Mouse (Mus musculus): Measurements from ENCODE around the gene 4933411K16Rik.

The 4933411K16Rik gene

DNA sequence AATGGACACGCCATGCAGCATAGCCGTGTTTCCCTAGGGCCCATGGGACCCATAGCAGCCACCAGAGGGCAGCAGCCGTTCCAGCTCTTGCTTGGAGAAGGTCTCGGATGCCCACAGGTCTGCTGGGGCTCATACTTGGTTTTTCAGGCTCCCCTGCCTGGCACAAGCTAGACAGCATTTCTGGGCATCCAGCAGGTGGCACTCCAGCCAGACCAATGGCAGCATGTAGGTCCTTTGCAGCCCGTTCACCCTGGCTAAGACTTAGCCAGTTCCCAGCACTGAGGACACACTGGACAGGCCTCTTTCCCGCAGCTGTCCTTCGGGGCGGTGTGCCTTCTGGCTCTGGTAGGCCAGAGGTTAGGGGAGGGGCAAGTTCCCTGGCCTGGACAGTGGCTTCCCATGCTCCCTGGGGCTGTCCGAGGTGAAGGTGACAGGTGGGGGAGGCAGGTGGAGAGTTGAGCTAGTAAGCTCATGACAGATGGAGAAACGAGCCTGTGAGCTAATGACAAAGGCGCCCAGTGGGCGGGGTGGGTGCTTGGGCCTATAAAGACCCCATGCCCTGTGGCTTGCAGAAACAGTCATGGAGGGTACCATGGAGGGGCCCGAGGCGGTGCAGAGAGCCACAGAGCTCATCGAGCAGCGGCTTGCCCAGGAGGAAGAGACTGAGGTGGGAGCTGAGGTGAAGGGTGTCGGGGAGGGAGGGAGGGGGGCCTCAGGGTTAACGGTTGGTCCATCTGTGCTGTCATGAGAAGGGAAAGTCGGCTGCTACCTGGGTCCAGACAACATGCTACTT lies 16.4 kb upstream of the 4933411K16Rik start, which contains the start of gene Ankrd2:
Gene Ankrd2, plus strand, starts transcription at position 545 of the 793 bp plus-strand sequence.
- peak; percentile 87 for DNase-seq (ENCODE audit: low spot score)

DNA sequence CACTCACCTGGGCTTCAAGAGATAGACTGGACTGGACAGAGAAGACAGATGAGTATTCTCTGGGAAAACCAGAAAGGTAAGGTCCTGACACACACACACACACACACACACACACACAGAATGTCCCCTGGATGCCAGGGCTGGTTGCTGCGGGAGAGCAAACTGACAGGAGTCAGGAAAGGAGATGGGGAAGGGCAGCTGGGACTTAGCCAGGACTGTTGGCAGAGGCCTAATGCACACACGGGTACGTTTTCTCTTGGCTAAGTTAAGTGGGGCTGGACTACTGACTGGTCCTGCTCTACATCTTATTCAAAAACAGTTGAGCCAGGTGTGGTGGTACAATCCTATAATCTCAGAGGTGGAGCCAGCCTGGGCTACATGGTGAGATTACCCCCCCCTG lies 15.7 kb upstream of the 4933411K16Rik start:
- DNase-seq (ENCODE audit: low spot score), result no peak

DNA sequence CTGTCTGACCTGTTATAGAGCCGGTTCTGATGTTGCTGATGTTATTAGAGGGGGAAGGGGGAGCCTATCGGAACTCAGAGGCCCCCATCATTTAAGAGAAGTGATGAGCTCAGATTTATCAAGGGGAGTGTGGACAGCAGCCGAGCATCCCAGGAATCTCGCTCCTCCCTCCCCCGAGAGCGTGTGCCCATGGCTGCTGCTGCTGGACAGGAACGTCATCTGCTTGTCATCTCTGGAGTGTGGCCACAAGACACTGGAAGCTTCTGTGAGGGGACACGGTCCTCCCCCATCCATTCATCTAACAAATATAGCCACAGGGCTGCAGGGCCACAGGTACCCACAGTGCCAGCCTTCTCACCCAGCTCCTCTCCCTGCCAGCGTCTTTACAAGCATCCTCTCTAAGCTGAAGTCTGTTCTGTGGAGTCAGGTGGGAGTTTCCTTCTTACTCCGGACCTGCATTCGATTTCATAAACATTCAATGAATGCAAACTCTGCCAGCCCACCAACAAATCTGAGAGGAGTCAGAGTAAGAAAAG lies 14.8 kb upstream of the 4933411K16Rik start:
- no peak for DNase-seq (ENCODE audit: low spot score)

DNA sequence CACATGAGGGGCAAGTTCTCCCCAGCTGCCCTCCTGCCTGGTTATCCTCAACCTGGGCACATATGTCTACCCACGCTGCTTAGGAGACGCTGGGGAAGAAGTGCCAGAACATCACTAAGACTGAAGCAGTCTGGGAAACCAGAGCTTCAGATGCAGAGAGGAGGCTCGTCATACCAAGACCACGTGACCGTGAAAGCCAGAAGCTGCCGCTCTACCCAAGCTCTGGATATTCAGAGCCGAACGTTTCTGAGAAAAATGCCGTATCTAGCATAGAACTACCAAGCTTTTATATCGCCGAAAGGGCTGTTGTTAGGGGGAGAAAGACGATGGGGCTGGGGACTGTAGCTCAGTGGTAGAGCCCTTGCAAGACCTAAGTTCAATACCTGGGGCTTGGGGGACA lies 13.7 kb upstream of the 4933411K16Rik start:
- no peak for DNase-seq (ENCODE audit: low spot score)

DNA sequence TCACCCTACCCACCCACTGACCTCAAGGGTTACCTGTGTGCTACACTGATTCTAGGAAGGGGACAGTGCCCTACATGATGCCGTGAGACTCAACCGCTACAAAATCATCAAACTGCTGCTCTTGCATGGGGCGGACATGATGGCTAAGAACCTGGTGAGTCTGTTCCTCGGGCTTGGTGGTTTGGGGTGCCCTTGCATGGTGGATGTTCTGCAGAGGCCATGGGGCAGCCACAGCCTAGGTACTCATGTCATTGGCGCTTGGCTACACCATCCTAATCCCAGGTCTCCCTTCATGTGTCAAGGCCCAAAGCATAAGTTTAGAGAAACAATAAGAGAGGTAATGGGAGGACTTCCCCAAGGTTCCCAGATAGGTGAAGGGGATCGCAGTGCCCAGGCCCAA lies 8.1 kb upstream of the 4933411K16Rik start:
- DNase-seq (ENCODE audit: low spot score), result no peak

DNA sequence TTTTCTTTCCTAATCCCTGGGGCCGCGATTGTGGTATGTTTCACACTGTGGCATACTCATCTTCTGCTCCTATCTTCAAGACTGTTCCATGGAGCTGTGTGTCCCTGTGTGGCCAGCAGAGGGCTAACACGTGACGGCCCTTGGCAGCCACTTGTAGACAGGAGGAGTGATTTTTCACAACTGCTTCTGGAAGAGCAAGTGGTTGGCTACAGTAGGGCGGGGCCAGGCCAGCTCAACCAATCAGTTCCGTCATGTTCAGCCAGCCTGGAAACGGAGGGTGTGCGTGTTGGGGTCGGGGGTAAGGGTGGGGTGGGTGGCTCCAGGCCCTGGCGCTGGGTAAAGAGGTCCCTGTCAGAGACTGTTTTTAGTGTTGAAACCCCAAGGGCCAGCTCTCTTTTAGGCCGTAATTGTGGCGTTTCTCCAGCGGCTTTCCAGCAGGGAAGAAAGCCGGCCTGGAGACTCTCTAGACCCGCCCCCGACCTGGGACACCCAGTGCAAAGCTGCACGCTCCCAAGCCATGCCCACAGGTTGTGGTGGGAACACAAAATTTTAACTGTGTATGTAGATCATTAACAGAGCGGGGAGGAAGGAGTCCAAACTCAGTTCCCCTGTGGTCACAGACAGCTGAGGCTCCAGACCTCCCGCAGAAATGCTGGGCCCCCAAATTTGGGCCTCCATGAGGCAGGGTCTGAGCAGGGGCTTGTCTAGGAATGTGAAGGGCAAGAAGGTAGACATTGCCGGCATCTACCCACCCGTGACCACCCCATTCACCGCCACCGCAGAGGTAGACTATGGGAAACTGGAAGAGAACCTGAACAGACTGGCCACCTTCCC lies 6.6 kb upstream of the 4933411K16Rik start, which contains the start of gene Hoga1:
Gene Hoga1, plus strand, starts transcription at position 342 of the 834 bp plus-strand sequence.
- peak; percentile 90 for DNase-seq (ENCODE audit: low spot score)

DNA sequence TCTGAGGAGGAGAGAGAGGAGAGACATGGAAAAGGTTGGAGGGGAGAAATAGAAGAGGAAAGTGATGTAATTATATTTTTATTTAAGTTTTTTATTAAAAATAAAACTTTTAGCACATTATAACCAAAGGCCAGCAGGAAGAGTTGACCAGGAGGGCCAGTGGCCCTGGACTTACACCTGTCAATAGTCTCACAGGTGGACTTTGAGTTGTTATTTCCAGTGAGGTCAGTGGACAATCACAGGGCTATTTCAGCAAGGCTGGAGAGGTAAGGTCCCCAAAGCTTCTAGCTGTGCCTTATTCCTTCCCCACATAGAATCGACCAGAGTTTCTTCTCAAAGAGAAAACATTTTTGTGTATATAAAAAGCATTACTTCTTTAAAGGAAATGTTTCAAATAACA lies 1.8 kb upstream of the 4933411K16Rik start:
- DNase-seq (ENCODE audit: low spot score), result no peak

DNA sequence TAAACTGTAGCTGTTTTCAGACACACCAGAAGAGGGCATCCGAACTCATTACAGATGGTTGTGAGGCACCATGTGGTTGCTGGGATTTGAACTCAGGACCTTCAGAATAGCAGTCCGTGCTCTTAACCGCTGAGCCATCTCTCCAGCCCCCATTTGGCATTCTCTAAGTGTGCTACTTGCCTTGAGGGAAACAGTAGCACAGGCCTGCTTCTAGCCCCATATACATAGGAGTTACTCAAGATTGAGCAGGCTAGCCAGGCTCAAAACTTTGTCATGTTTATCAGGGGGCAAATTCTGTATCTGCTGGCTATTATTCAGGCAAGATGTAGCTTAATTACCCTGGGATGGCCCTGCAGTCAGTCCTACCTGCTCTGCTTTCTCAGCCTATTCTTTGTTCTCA lies 697 bp upstream of the 4933411K16Rik start:
- DNase-seq (ENCODE audit: low spot score), result no peak

DNA sequence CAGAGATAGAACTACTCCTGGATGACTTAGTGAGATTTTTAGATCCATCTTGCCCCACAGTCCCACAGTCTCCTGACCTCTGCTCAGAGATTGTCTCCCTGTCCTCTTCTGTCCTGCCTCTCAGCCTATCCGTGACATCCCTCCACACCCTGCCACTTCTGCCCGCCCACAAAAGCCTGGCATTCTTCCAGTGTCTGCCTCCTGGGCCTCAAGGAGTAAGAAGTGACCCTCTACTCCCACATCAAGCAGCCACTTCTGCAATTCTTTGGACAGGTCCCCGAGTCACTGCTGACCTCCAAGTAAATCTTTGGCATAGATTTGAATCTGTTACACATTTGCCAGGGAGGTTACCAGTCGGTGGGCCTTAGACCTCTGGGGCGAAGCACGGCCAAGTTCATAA lies 2.2 kb downstream of the 4933411K16Rik start:
- DNase-seq (ENCODE audit: low spot score), result no peak

DNA sequence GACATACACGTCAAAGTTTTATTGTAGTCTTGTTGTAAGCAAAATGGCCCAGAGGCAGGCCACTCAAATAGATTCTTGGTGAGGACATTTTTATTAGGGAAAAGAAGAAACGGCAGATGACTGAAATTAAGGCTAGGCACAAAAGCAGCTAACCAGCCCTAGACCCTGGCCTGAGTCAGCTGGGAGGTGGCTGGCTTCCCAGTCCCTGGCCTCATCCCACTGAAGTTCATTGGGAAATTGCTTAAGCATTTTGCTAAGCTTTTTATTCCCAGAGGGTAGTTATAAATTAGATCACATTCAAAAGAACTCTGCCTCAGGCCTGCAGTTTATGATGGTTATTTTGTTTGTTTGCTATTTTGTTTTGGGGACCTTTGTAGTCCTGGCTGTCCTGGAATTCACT lies 3.8 kb downstream of the 4933411K16Rik start:
- no peak for DNase-seq (ENCODE audit: low spot score)

DNA sequence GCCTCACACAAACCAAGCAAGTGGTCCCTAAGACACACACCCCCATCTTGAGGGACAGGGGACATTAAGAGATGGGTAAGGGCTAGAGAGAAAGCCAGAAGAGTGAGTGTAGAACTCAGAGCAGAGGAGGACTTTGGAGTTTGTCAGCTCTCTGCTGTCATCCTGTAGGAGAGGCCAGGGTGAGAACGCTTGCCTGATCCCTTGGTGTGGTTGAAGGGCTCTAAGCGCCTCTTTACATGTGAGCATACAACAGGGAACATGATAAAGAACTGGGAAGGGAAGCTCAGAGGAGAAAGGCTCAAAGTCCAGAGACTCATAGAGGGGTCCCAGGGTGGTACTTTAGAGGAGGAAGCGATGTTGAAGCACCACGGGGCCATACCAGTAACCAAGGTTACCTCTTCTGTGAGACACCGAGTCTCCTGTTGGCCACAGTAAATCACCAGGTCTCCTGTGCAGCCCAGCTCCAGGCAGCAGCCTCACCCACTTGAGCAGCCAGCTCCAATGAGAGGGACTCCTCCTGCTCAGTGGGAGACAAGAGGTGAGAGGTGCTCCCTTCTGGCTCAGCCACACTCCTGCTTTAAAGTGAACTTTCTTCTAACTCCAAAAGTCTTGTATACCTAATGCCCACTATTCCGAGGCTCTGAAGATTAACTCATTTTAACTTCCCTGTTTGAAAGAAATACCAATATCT lies 4.8 kb downstream of the 4933411K16Rik start:
- DNase-seq (ENCODE audit: low spot score), result no peak

DNA sequence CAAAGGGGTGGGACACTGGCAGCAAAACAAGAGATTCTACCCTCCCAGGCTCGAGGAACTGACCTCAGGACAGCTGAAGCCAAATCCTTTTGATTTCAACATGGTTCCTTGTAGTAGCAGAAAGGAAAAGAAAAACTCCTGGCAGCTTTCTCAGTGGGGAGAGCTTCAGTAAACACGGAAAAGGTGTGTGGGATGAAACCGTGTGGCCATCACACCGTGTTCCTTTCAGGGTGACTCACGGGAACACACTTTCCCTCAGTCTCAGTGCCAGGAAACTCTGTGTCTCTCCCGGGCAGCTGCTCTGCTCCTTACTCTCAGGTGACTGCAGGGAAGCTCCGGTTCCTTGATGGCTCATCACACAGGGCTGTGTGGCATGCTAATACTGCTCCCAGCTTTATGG lies 6.4 kb downstream of the 4933411K16Rik start:
- DNase-seq (ENCODE audit: low spot score), result no peak

DNA sequence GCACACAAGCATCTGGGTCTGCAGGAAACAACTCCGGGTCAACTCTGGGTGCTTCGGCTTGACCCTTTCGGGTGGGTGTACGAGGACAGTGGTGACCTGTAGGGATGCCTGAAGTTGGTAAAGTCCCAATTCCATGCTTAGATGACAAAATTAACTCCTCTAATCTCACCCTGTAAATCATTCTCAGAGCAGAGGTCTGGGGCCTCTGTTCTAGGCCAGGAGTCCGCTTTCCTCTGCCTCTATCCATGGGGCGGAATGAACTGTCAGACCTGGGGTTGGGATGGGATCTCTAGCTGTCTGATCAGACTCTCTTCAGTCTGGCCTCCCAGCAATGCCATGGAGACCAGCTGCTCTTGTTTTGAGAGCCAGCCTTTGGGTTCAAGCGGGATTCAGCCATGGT lies 9.4 kb downstream of the 4933411K16Rik start:
- DNase-seq (ENCODE audit: low spot score), result no peak

DNA sequence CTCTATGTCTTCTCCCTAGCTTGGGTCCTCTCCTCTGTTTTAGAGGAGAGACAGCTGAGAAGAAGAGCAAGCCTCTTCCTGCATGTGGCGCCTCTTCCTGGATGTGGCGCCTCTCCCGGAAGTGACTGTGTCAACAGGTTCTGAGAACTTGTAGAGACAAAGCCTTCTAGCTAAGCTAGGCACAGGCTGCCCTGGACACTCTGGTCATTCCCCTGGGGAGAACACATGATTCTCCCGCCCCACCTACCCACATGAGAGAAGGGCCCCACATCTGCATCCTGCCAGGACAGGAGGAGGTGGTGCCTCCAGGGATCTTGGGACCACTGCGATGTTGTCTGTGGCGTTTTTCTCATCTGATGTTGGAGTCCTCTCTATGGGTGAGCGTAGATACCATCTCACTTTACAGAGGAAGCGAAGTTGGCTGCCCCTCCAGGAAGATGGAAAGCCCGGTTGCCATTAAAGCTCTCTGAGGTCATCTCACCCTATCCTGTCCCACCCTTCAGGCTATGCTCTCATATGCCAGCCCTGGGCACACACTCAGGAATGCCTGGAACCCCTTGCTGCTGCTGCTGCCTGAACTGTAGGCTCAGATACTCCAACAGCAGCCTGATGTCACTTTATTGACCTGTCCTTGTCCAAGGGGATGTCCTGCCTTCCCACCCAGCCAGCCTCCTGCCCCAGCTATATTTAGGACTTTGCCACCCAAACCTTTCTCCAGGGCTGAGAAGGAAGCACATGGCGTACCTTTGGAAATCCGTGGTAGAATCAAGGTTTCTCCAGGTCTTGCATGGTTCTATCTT lies 16.6 kb downstream of the 4933411K16Rik start:
- DNase-seq (ENCODE audit: low spot score), result no peak

DNA sequence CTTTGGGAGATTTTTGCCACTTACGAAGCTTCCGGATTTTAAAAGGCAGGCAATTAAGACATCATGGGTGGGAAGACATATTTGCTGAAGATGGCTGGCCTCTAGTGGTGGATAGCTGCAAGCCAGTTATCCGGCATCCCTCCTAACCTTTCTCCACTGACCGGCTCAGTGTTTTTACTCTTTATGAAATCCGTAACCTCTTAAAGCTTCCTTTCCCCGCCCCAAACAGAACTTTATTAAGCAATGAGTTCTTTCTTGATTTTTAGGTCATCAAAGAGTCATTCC lies 17.1 kb downstream of the 4933411K16Rik start:
- peak; percentile 36 for DNase-seq (ENCODE audit: low spot score)

DNA sequence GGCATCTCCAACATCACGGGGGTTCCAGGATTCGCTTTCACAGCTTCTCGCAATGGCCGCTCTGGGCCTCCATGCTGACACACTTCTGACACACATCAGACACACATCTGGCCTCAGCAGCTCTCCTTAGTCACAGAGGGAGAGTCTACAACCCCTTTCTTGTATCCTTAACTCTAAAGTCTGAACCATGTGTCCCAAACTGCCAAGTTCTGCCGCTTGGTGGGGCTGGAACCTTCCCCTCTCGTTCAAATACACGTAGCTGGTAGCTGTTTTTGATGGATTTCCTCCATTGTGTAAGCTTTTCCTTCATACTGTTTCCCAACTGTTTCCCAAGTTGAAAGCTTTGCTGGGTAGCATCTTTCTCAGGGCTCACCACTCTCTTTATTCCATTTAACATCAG lies 19.2 kb downstream of the 4933411K16Rik start:
- no peak for DNase-seq (ENCODE audit: low spot score)

DNA sequence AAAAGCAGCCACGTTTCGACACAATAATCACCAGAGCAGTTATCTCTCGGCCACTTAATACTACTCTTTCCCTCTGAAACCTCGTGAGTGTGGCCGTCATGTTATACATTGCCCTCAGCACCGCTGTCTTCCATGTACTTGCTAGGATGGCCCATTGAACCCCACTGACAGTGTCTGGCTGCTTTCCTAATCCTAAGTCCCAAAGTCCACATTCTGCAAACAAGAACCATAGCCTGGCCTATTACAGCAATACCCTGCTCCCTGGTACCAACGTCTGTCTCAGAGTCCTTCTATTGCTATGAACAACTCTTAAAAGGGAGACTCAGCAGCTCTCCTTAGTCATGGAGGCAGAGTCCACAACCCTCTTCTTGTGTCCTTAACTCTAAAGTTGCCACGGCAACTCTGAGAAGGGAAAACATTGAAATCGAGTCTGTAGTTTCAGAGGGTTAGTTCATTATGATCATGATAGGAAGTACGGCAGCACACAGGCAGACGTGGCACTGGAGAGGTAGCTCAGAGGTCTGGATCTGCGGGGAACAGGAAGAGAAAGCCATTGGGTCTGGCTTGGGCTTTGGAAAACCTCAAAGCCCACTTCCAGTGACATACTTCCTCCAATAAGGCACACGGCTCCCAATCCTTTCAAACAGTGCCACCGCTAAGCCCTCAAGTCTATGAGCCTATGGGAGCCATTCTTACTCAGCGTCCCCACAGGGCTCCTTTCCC lies 20.0 kb downstream of the 4933411K16Rik start:
- no peak for DNase-seq (ENCODE audit: low spot score)

DNA sequence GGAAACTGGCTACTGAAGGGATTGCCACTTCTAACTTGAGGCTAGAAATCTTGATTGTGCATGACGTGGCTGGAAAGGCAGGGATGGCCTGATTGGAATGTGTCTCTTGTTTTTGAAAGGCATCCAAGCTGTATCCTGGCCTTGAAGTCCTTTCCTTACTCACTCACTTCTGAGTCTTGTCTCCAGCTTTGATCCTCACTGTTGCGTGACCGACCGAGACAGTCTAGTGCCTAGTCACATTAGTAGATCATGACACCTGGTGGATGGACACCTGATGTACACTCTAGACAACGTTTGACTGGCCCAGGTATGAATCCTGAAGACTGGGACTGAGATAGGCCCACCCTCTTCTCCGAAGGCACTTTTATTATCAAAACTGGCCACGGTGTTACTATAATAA lies 20.8 kb downstream of the 4933411K16Rik start:
- no peak for DNase-seq (ENCODE audit: low spot score)

DNA sequence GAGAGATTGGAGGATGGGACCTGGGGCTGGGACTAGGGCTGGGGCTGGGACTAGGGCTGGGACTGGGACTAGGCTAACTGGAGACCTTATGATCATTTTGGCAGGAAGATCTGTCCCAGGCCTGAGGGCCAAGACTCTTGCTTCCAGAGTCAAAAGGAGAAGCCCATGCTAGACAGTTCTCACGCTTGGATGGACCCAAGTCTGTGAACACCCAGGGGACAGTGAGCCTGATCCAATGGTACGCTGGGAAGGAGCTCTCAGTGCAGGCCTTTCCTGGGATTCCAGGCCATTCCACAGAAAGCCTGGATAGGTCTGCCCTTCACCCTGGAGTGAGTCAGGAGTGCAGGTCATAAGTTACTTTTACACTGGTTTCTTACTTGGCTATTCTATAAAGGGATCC lies 23.0 kb downstream of the 4933411K16Rik start:
- DNase-seq (ENCODE audit: low spot score), result no peak

DNA sequence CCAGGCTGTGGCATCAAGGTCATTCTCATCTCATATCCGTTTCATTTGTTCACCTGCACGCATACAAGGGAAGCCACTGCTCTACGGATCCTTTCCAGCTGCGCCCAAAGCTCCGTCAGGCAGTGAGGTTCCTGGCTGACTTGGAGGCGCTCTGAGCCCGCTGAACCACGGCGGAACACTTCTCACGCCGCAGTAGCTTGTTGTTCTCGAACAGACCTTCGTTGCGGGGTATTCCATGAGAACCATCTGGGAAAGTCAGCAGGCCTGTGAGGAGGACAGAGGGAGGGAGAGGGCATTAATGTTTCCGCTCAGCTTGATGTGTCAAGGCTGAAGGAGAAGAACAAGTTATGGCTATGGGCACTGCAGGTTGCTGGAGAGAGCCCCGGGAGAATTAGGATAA lies 23.9 kb downstream of the 4933411K16Rik start:
- no peak for DNase-seq (ENCODE audit: low spot score)

DNA sequence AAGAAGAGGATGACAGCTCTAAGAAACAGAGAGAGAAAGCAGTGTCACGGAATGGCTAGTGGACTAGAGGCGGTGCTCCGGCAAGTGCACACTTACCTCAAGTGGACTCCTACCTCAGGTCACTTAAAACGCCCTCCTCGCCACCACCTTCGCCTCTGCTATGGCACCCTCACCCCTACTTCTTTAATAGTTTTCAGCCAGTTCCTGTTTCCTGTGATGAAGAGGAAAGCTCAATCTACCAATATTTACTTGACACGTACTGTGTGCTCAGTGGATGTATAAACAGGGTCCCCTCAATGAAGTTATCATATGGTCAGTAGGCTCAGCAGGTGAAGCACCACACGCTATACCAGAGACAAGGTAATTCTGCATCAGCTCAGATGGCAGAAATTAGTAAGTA lies 26.5 kb downstream of the 4933411K16Rik start:
- DNase-seq (ENCODE audit: low spot score), result no peak
